In the genomic region with DNA sequence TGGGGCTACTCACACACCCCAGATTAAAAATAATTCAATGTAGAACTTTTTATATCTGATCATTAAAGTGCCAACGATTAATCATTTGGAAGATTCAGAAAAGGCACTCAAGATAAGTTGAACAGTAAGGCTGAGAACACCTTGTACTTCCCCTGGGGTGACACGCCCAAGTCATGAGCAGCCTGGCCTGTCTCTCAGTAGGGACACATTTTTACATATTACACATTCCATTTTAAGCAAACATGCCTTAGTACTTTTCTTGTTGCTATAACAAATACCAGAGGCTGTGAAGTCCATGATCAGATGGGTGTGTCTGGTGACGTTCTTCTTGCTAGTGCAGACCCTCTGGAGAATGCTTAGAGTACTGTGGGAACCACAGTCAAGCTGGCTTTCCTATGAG, we compare ENCODE assay signal across 19 mouse cellular contexts.
DNase-seq lines count a peak whose midpoint lies in the region; ATAC-seq and TF ChIP-seq lines count a peak whose summit lies in the region.
"Had no signal": no experiment of that assay in that cellular context is flagged by ENCODE, and none has a peak within 500 bp of the region (broad histone marks: within the 10 kb centered on the region; RNA-seq: fewer than 3 reads in every experiment).

No protein-coding gene starts in this region.

- H3K4me1 ChIP-seq in lung, embryonic 16.5 days (replicated peaks; ENCODE audit: control insufficient read depth, insufficient read depth, low read length): peaks cover 10% of the 10 kb centered on the region
- peaks cover 5% of the 10 kb centered on the region; the same call in 1 of the 2 replicates for H3K4me1 ChIP-seq in lung, postnatal 0 days (ENCODE audit: insufficient read depth, low read depth, low read length)

- H3K36me3 ChIP-seq in lung, embryonic 16.5 days (ENCODE audit: control insufficient read depth, insufficient read depth, low read length): no peaks in the 10 kb centered on the region
- no peaks in the 10 kb centered on the region for H3K36me3 ChIP-seq in lung, postnatal 0 days (ENCODE audit: insufficient read depth, low read length)
- H3K36me3 ChIP-seq: G1E had no signal

- no peak overlapping the region for H3K4me3 ChIP-seq in lung, embryonic 16.5 days (ENCODE audit: low read length)
- no peak overlapping the region for H3K4me3 ChIP-seq in lung, postnatal 0 days (ENCODE audit: low read depth, low read length)

- no peak for TF ChIP-seq CTCF in lung, postnatal 0 days (IDR thresholded peaks at IDR 0.05)

- peak; percentile 93 for TF ChIP-seq EP300 in lung, postnatal 0 days (IDR thresholded peaks at IDR 0.05)

- no peak overlapping the region for H3K4me2 ChIP-seq in lung, embryonic 16.5 days (ENCODE audit: low read depth, low read length)
- no peak overlapping the region for H3K4me2 ChIP-seq in lung, postnatal 0 days (replicated peaks; ENCODE audit: low read depth, low read length)

- H3K27me3 ChIP-seq in lung, embryonic 16.5 days (ENCODE audit: control insufficient read depth, insufficient read depth, low read depth, low read length): no peaks in the 10 kb centered on the region
- no peaks in the 10 kb centered on the region for H3K27me3 ChIP-seq in lung, postnatal 0 days (replicated peaks; ENCODE audit: insufficient read depth, low read length)
- H3K27me3 ChIP-seq: CH12.LX, Patski had no signal

- whole genome bisulfite sequencing in lung, embryonic 16.5 days: 56% methylated on average over 3 of the region's 3 CpGs
- WGBS in lung, postnatal 0 days: 57% methylated on average over 3 of the region's 3 CpGs

- H3K27ac ChIP-seq in lung, embryonic 16.5 days (ENCODE audit: low read length): no peak overlapping the region
- H3K27ac ChIP-seq in lung, postnatal 0 days (ENCODE audit: low read length): no peak overlapping the region

- no peak overlapping the region for H3K9ac ChIP-seq in lung, embryonic 16.5 days (ENCODE audit: low read length)
- H3K9ac ChIP-seq in lung, postnatal 0 days (replicated peaks; ENCODE audit: low read depth): no peak overlapping the region

- peak; percentile 41 for ATAC-seq in lung, embryonic 16.5 days (ENCODE audit: low read depth)
- peak; percentile 80 for ATAC-seq in lung, postnatal 0 days
- ATAC-seq: activated CD4-positive, CD25-positive, alpha-beta regulatory T cell, adult 4 months; CD4-positive, CD25-positive, alpha-beta regulatory T cell, adult 4 months; Patski had no signal

- no peaks in the 10 kb centered on the region for H3K9me3 ChIP-seq in lung, embryonic 16.5 days (ENCODE audit: control insufficient read depth, low read length)
- H3K9me3 ChIP-seq in lung, postnatal 0 days (ENCODE audit: low read length): no peaks in the 10 kb centered on the region

- DNase-seq in lung, postnatal 36 days: no peak
- peak; percentile 68 for DNase-seq in lung, postnatal 0 days (ENCODE audit: low spot score)
- no peak for DNase-seq in lung, postnatal 14 days
- DNase-seq: adrenal gland, adult 2 months; adrenal gland, adult 8-10 months; adrenal gland, postnatal 10 days; adrenal gland, postnatal 14 days; adrenal gland, postnatal 25 days; adrenal gland, postnatal 36 days; B cell, adult 2 months; cerebellum, adult 11 months; cerebellum, adult 11-12 months; cerebellum, adult 18-20 months had no signal
